Mouse (Mus musculus): ENCODE measurements around the gene Mgat5. TPM values are rescaled to one million over a fixed set of nuclear protein-coding genes. Genes with fewer than 3 reads are reported as not detected.

Mgat5 gene
- polyA plus RNA-seq, 1 experiment = 3.6 TPM

DNA sequence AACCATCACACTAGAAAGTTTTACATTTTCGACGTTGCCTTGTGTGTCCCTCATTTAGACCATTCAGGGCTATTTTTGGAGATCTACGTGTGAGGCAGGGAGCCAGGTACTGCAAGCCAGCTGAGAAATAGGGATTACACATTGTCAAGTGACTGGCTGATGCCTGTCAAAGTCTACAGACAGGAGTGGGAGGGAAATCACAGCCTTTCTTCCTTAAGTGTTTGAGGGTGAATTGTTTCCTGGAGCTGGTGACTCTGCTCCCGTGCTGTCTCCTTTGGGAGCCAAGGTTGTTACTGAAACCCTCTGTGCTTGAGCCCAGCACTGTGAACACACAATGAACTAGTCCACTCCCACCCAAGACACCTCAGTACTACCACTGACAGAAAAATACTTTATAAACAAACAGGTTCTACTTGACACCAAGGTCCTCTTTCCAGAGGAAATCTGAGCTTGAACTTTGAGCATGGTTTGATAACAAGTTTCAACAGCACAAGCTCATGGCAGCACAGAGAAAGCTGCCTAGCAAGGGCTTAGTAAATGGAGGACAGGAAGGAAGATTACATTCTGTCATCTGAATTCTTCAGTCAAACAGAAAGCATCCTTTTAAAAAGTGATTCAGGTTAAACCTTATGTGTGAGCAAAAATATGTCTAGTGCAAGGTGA lies 147.4 kb downstream of the Mgat5 start:
- TF ChIP-seq CTCF (IDR thresholded peaks at IDR 0.05; ENCODE audit: control insufficient read depth, insufficient read depth, insufficient read length) = no peak
- TF ChIP-seq MYOG (IDR thresholded peaks at IDR 0.05; ENCODE audit: control insufficient read depth, extremely low read depth, insufficient read length) = no peak
- no peak for TF ChIP-seq MYOD1 (IDR thresholded peaks at IDR 0.05; ENCODE audit: control insufficient read depth, insufficient read length, low read depth)
- TF ChIP-seq FOSL1 (IDR thresholded peaks at IDR 0.05; ENCODE audit: insufficient read depth, low read length, poor library complexity, severe bottlenecking) = no peak
- TF ChIP-seq USF1 (IDR thresholded peaks at IDR 0.05; ENCODE audit: low read depth) = no peak
- no peak for TF ChIP-seq MAX (IDR thresholded peaks at IDR 0.05)
- TF ChIP-seq CEBPB (IDR thresholded peaks at IDR 0.05; ENCODE audit: low read depth) = no peak
- no peaks in the 10 kb centered on the region for H3K27me3 ChIP-seq (ENCODE audit: control insufficient read depth, insufficient read depth, insufficient read length)
- H3K79me2 ChIP-seq (ENCODE audit: control insufficient read depth, insufficient read depth) = no peaks in the 10 kb centered on the region
- H3K36me3 ChIP-seq (ENCODE audit: control insufficient read depth, insufficient read depth) = no peaks in the 10 kb centered on the region
- no peak overlapping the region for H3K4me3 ChIP-seq (ENCODE audit: insufficient read depth, poor library complexity, severe bottlenecking)
- H3K79me3 ChIP-seq (ENCODE audit: low read depth) = no peaks in the 10 kb centered on the region
- H3ac ChIP-seq (ENCODE audit: control insufficient read depth, insufficient read length, low read depth) = no peak overlapping the region

- Histone ChIP-seq H3K79me3 (ENCODE audit: low read depth) (no peaks in the 10 kb centered on the region), H3ac (ENCODE audit: control insufficient read depth, insufficient read length, low read depth) (no peak overlapping the region), H3K27me3 (ENCODE audit: control insufficient read depth, insufficient read depth, insufficient read length) (no peaks in the 10 kb centered on the region), H3K36me3 (ENCODE audit: control insufficient read depth, insufficient read depth) (no peaks in the 10 kb centered on the region), H3K4me3 (ENCODE audit: insufficient read depth, poor library complexity, severe bottlenecking) (no peak overlapping the region), H3K79me2 (ENCODE audit: control insufficient read depth, insufficient read depth) (no peaks in the 10 kb centered on the region)
- TF ChIP-seq MYOG (IDR thresholded peaks at IDR 0.05; ENCODE audit: control insufficient read depth, extremely low read depth, insufficient read length) (no peak), FOSL1 (IDR thresholded peaks at IDR 0.05; ENCODE audit: insufficient read depth, low read length, poor library complexity, severe bottlenecking) (no peak), MAX (IDR thresholded peaks at IDR 0.05) (no peak), CEBPB (IDR thresholded peaks at IDR 0.05; ENCODE audit: low read depth) (no peak), CTCF (IDR thresholded peaks at IDR 0.05; ENCODE audit: control insufficient read depth, insufficient read depth, insufficient read length) (no peak), USF1 (IDR thresholded peaks at IDR 0.05; ENCODE audit: low read depth) (no peak), MYOD1 (IDR thresholded peaks at IDR 0.05; ENCODE audit: control insufficient read depth, insufficient read length, low read depth) (no peak)
Measured at GRCm38 (mm10) chr1:127353408-127353807, 148.6 kb downstream of the Mgat5 start.

DNA sequence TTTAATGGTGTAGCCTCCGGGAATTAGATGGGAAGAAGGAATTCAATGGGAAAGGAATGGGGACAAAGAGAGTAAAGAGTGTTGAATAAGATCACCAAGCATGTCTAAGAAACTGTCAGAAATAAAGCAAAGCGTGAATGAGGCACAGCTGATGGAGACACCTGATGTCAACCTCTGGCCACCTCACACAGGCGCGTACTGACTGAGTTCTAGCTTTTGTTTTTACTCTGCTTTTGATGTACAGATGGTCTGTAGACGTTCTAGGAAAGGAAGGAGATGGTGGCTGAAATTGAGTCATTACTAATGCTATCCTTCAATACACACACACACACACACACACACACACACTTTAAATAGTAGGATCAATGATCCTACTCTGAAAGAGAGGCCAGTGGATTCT lies 149.3 kb downstream of the Mgat5 start:
- H3K36me3 ChIP-seq (ENCODE audit: control insufficient read depth, insufficient read depth) = no peaks in the 10 kb centered on the region
- no peak overlapping the region for H3K4me3 ChIP-seq (ENCODE audit: insufficient read depth, poor library complexity, severe bottlenecking)
- H3K79me2 ChIP-seq (ENCODE audit: control insufficient read depth, insufficient read depth) = no peaks in the 10 kb centered on the region
- no peak overlapping the region for H3ac ChIP-seq (ENCODE audit: control insufficient read depth, insufficient read length, low read depth)
- TF ChIP-seq MYOD1 (IDR thresholded peaks at IDR 0.05; ENCODE audit: control insufficient read depth, insufficient read length, low read depth) (no peak), CEBPB (IDR thresholded peaks at IDR 0.05; ENCODE audit: low read depth) (no peak)
- no peaks in the 10 kb centered on the region for H3K79me3 ChIP-seq (ENCODE audit: low read depth)
- no peaks in the 10 kb centered on the region for H3K27me3 ChIP-seq (ENCODE audit: control insufficient read depth, insufficient read depth, insufficient read length)

- H3K79me3 ChIP-seq (ENCODE audit: low read depth) = no peaks in the 10 kb centered on the region
- H3K79me2 ChIP-seq (ENCODE audit: control insufficient read depth, insufficient read depth) = no peaks in the 10 kb centered on the region
- H3ac ChIP-seq (ENCODE audit: control insufficient read depth, insufficient read length, low read depth) = no peak overlapping the region
- TF ChIP-seq CTCF (IDR thresholded peaks at IDR 0.05; ENCODE audit: control insufficient read depth, insufficient read depth, insufficient read length) (no peak), USF1 (IDR thresholded peaks at IDR 0.05; ENCODE audit: low read depth) (no peak), MAX (IDR thresholded peaks at IDR 0.05) (no peak), CEBPB (IDR thresholded peaks at IDR 0.05; ENCODE audit: low read depth) (no peak), MYOD1 (IDR thresholded peaks at IDR 0.05; ENCODE audit: control insufficient read depth, insufficient read length, low read depth) (no peak), MYOG (IDR thresholded peaks at IDR 0.05; ENCODE audit: control insufficient read depth, extremely low read depth, insufficient read length) (no peak), FOSL1 (IDR thresholded peaks at IDR 0.05; ENCODE audit: insufficient read depth, low read length, poor library complexity, severe bottlenecking) (no peak)
- H3K4me3 ChIP-seq (ENCODE audit: insufficient read depth, poor library complexity, severe bottlenecking) = no peak overlapping the region
- H3K27me3 ChIP-seq (ENCODE audit: control insufficient read depth, insufficient read depth, insufficient read length) = no peaks in the 10 kb centered on the region
- no peaks in the 10 kb centered on the region for H3K36me3 ChIP-seq (ENCODE audit: control insufficient read depth, insufficient read depth)
Measured at GRCm38 (mm10) chr1:127355034-127355433, 150.2 kb downstream of the Mgat5 start.

- H3K79me3 ChIP-seq (ENCODE audit: low read depth) = no peaks in the 10 kb centered on the region
Measured at GRCm38 (mm10) chr1:127363638-127364037, 158.8 kb downstream of the Mgat5 start.

GRCm38 (mm10) chr1:127365706-127366105 lies 160.9 kb downstream of the Mgat5 start:
- Histone ChIP-seq H3K36me3 (ENCODE audit: control insufficient read depth, insufficient read depth) (no peaks in the 10 kb centered on the region), H3ac (ENCODE audit: control insufficient read depth, insufficient read length, low read depth) (no peak overlapping the region)
- TF ChIP-seq CEBPB (IDR thresholded peaks at IDR 0.05; ENCODE audit: low read depth) (no peak), MYOD1 (IDR thresholded peaks at IDR 0.05; ENCODE audit: control insufficient read depth, insufficient read length, low read depth) (no peak), USF1 (IDR thresholded peaks at IDR 0.05; ENCODE audit: low read depth) (no peak), MAX (IDR thresholded peaks at IDR 0.05) (no peak), MYOG (IDR thresholded peaks at IDR 0.05; ENCODE audit: control insufficient read depth, extremely low read depth, insufficient read length) (no peak), CTCF (IDR thresholded peaks at IDR 0.05; ENCODE audit: control insufficient read depth, insufficient read depth, insufficient read length) (no peak), FOSL1 (IDR thresholded peaks at IDR 0.05; ENCODE audit: insufficient read depth, low read length, poor library complexity, severe bottlenecking) (no peak)

More at GRCm38 (mm10) chr1:127363638-127364037, 158.8 kb downstream of the Mgat5 start:
- Histone ChIP-seq H3K36me3 (ENCODE audit: control insufficient read depth, insufficient read depth) (no peaks in the 10 kb centered on the region), H3K27me3 (ENCODE audit: control insufficient read depth, insufficient read depth, insufficient read length) (no peaks in the 10 kb centered on the region), H3K79me2 (ENCODE audit: control insufficient read depth, insufficient read depth) (no peaks in the 10 kb centered on the region), H3ac (ENCODE audit: control insufficient read depth, insufficient read length, low read depth) (no peak overlapping the region), H3K4me3 (ENCODE audit: insufficient read depth, poor library complexity, severe bottlenecking) (no peak overlapping the region)
- TF ChIP-seq MYOG (IDR thresholded peaks at IDR 0.05; ENCODE audit: control insufficient read depth, extremely low read depth, insufficient read length) = no peak
- TF ChIP-seq CTCF (IDR thresholded peaks at IDR 0.05; ENCODE audit: control insufficient read depth, insufficient read depth, insufficient read length) = no peak
- TF ChIP-seq USF1 (IDR thresholded peaks at IDR 0.05; ENCODE audit: low read depth) = no peak
- TF ChIP-seq CEBPB (IDR thresholded peaks at IDR 0.05; ENCODE audit: low read depth) = no peak
- TF ChIP-seq FOSL1 (IDR thresholded peaks at IDR 0.05; ENCODE audit: insufficient read depth, low read length, poor library complexity, severe bottlenecking) = no peak
- no peak for TF ChIP-seq MAX (IDR thresholded peaks at IDR 0.05)
- no peak for TF ChIP-seq MYOD1 (IDR thresholded peaks at IDR 0.05; ENCODE audit: control insufficient read depth, insufficient read length, low read depth)

More at GRCm38 (mm10) chr1:127365706-127366105, 160.9 kb downstream of the Mgat5 start:
- Histone ChIP-seq H3K4me3 (ENCODE audit: insufficient read depth, poor library complexity, severe bottlenecking) (no peak overlapping the region), H3K79me3 (ENCODE audit: low read depth) (no peaks in the 10 kb centered on the region), H3K27me3 (ENCODE audit: control insufficient read depth, insufficient read depth, insufficient read length) (no peaks in the 10 kb centered on the region), H3K79me2 (ENCODE audit: control insufficient read depth, insufficient read depth) (no peaks in the 10 kb centered on the region)
